Mouse (Mus musculus): ENCODE measurements around the gene Ndufa8. TPM values are rescaled to one million over a fixed set of nuclear protein-coding genes. Genes with fewer than 3 reads are reported as not detected.

Gene Ndufa8
- polyA plus RNA-seq, 1 experiment from 2014 or later = 198 TPM

GRCm38 (mm10) chr2:36002188-36002587, 47.0 kb downstream of the Ndufa8 start:
- WGBS = 47% methylated on average over 6 of the region's 6 CpGs

GRCm38 (mm10) chr2:36000390-36000789, 48.8 kb downstream of the Ndufa8 start:
- 49% methylated on average over 1 of the region's 1 CpGs for WGBS
- H3K4me3 ChIP-seq (ENCODE audit: low read depth, low read length) = no peak overlapping the region

More at GRCm38 (mm10) chr2:36002188-36002587, 47.0 kb downstream of the Ndufa8 start:
- Histone ChIP-seq H3K36me3 (ENCODE audit: control insufficient read depth, insufficient read depth, low read length) (no peaks in the 10 kb centered on the region), H3K4me2 (replicated peaks; ENCODE audit: low read depth, low read length) (no peak overlapping the region), H3K27me3 (ENCODE audit: control insufficient read depth, insufficient read depth, low read length) (no peaks in the 10 kb centered on the region), H3K4me1 (replicated peaks; ENCODE audit: control insufficient read depth, insufficient read depth, low read length) (no peaks in the 10 kb centered on the region), H3K27ac (ENCODE audit: low read depth, low read length) (no peak overlapping the region), H3K9me3 (ENCODE audit: control insufficient read depth, low read length) (no peaks in the 10 kb centered on the region), H3K9ac (ENCODE audit: low read depth, low read length) (no peak overlapping the region), H3K4me3 (ENCODE audit: low read depth, low read length) (no peak overlapping the region)
- no peak for ATAC-seq (ENCODE audit: low FRiP score)
- DNase-seq (ENCODE audit: low spot score) = no peak

GRCm38 (mm10) chr2:35999212-35999611, 50.0 kb downstream of the Ndufa8 start:
- no peak overlapping the region for H3K4me3 ChIP-seq (ENCODE audit: low read depth, low read length)
- H3K27ac ChIP-seq (ENCODE audit: low read depth, low read length) = no peak overlapping the region
- H3K4me2 ChIP-seq (replicated peaks; ENCODE audit: low read depth, low read length) = no peak overlapping the region
- no peaks in the 10 kb centered on the region for H3K36me3 ChIP-seq (ENCODE audit: control insufficient read depth, insufficient read depth, low read length)
- no peaks in the 10 kb centered on the region for H3K9me3 ChIP-seq (ENCODE audit: control insufficient read depth, low read length)
- H3K9ac ChIP-seq (ENCODE audit: low read depth, low read length) = no peak overlapping the region
- no peaks in the 10 kb centered on the region for H3K27me3 ChIP-seq (ENCODE audit: control insufficient read depth, insufficient read depth, low read length)
- DNase-seq (ENCODE audit: low spot score) = no peak
- ATAC-seq (ENCODE audit: low FRiP score) = no peak
- H3K4me1 ChIP-seq (replicated peaks; ENCODE audit: control insufficient read depth, insufficient read depth, low read length) = no peaks in the 10 kb centered on the region

More at GRCm38 (mm10) chr2:36000390-36000789, 48.8 kb downstream of the Ndufa8 start:
- no peak overlapping the region for H3K27ac ChIP-seq (ENCODE audit: low read depth, low read length)
- no peak for DNase-seq (ENCODE audit: low spot score)
- H3K9ac ChIP-seq (ENCODE audit: low read depth, low read length) = no peak overlapping the region
- no peaks in the 10 kb centered on the region for H3K9me3 ChIP-seq (ENCODE audit: control insufficient read depth, low read length)
- H3K4me2 ChIP-seq (replicated peaks; ENCODE audit: low read depth, low read length) = no peak overlapping the region
- H3K4me1 ChIP-seq (replicated peaks; ENCODE audit: control insufficient read depth, insufficient read depth, low read length) = no peaks in the 10 kb centered on the region
- H3K27me3 ChIP-seq (ENCODE audit: control insufficient read depth, insufficient read depth, low read length) = no peaks in the 10 kb centered on the region
- no peak for ATAC-seq (ENCODE audit: low FRiP score)
- H3K36me3 ChIP-seq (ENCODE audit: control insufficient read depth, insufficient read depth, low read length) = no peaks in the 10 kb centered on the region

- H3K9me3 ChIP-seq (ENCODE audit: control insufficient read depth, low read length) = no peaks in the 10 kb centered on the region
- H3K4me1 ChIP-seq (replicated peaks; ENCODE audit: control insufficient read depth, insufficient read depth, low read length) = no peaks in the 10 kb centered on the region
- WGBS = 87% methylated on average over 5 of the region's 5 CpGs
- no peaks in the 10 kb centered on the region for H3K27me3 ChIP-seq (ENCODE audit: control insufficient read depth, insufficient read depth, low read length)
- no peak overlapping the region for H3K4me2 ChIP-seq (replicated peaks; ENCODE audit: low read depth, low read length)
- no peak overlapping the region for H3K9ac ChIP-seq (ENCODE audit: low read depth, low read length)
- no peaks in the 10 kb centered on the region for H3K36me3 ChIP-seq (ENCODE audit: control insufficient read depth, insufficient read depth, low read length)
- H3K4me3 ChIP-seq (ENCODE audit: low read depth, low read length) = no peak overlapping the region
- no peak overlapping the region for H3K27ac ChIP-seq (ENCODE audit: low read depth, low read length)
- ATAC-seq (ENCODE audit: low FRiP score) (no peak), DNase-seq (ENCODE audit: low spot score) (no peak)
Observed at GRCm38 (mm10) chr2:35998416-35998815, 50.8 kb downstream of the Ndufa8 start.

GRCm38 (mm10) chr2:35996753-35997152, 52.5 kb downstream of the Ndufa8 start:
- H3K9ac ChIP-seq (ENCODE audit: low read depth, low read length) = no peak overlapping the region
- no peak for DNase-seq (ENCODE audit: low spot score)
- no peak overlapping the region for H3K4me2 ChIP-seq (replicated peaks; ENCODE audit: low read depth, low read length)
- no peaks in the 10 kb centered on the region for H3K4me1 ChIP-seq (replicated peaks; ENCODE audit: control insufficient read depth, insufficient read depth, low read length)
- no peaks in the 10 kb centered on the region for H3K9me3 ChIP-seq (ENCODE audit: control insufficient read depth, low read length)
- no peaks in the 10 kb centered on the region for H3K36me3 ChIP-seq (ENCODE audit: control insufficient read depth, insufficient read depth, low read length)
- 74% methylated on average over 2 of the region's 2 CpGs for WGBS
- no peak overlapping the region for H3K27ac ChIP-seq (ENCODE audit: low read depth, low read length)
- no peak overlapping the region for H3K4me3 ChIP-seq (ENCODE audit: low read depth, low read length)
- ATAC-seq (ENCODE audit: low FRiP score) = no peak
- H3K27me3 ChIP-seq (ENCODE audit: control insufficient read depth, insufficient read depth, low read length) = no peaks in the 10 kb centered on the region

GRCm38 (mm10) chr2:35994303-35994702, 54.9 kb downstream of the Ndufa8 start:
- no peak overlapping the region for H3K27ac ChIP-seq (ENCODE audit: low read depth, low read length)
- no peak overlapping the region for H3K9ac ChIP-seq (ENCODE audit: low read depth, low read length)
- H3K27me3 ChIP-seq (ENCODE audit: control insufficient read depth, insufficient read depth, low read length) = no peaks in the 10 kb centered on the region
- no peak overlapping the region for H3K4me2 ChIP-seq (replicated peaks; ENCODE audit: low read depth, low read length)
- no peak for ATAC-seq (ENCODE audit: low FRiP score)
- H3K4me1 ChIP-seq (replicated peaks; ENCODE audit: control insufficient read depth, insufficient read depth, low read length) = no peaks in the 10 kb centered on the region
- 84% methylated on average over 6 of the region's 6 CpGs for WGBS
- H3K4me3 ChIP-seq (ENCODE audit: low read depth, low read length) = no peak overlapping the region
- DNase-seq (ENCODE audit: low spot score) = no peak
- H3K9me3 ChIP-seq (ENCODE audit: control insufficient read depth, low read length) = no peaks in the 10 kb centered on the region
- H3K36me3 ChIP-seq (ENCODE audit: control insufficient read depth, insufficient read depth, low read length) = no peaks in the 10 kb centered on the region

- H3K9ac ChIP-seq (ENCODE audit: low read depth, low read length) = no peak overlapping the region
- no peak overlapping the region for H3K27ac ChIP-seq (ENCODE audit: low read depth, low read length)
- H3K4me2 ChIP-seq (replicated peaks; ENCODE audit: low read depth, low read length) = no peak overlapping the region
- no peaks in the 10 kb centered on the region for H3K4me1 ChIP-seq (replicated peaks; ENCODE audit: control insufficient read depth, insufficient read depth, low read length)
- H3K4me3 ChIP-seq (ENCODE audit: low read depth, low read length) = no peak overlapping the region
- H3K36me3 ChIP-seq (ENCODE audit: control insufficient read depth, insufficient read depth, low read length) = no peaks in the 10 kb centered on the region
- H3K9me3 ChIP-seq (ENCODE audit: control insufficient read depth, low read length) = no peaks in the 10 kb centered on the region
- DNase-seq (ENCODE audit: low spot score) = no peak
- WGBS = 85% methylated on average over 2 of the region's 2 CpGs
- ATAC-seq (ENCODE audit: low FRiP score) = no peak
- H3K27me3 ChIP-seq (ENCODE audit: control insufficient read depth, insufficient read depth, low read length) = no peaks in the 10 kb centered on the region
Observed at GRCm38 (mm10) chr2:35993481-35993880, 55.7 kb downstream of the Ndufa8 start.

GRCm38 (mm10) chr2:35992259-35992658, 56.9 kb downstream of the Ndufa8 start:
- Histone ChIP-seq H3K36me3 (ENCODE audit: control insufficient read depth, insufficient read depth, low read length) (no peaks in the 10 kb centered on the region), H3K4me3 (ENCODE audit: low read depth, low read length) (no peak overlapping the region), H3K9me3 (ENCODE audit: control insufficient read depth, low read length) (no peaks in the 10 kb centered on the region), H3K4me1 (replicated peaks; ENCODE audit: control insufficient read depth, insufficient read depth, low read length) (no peaks in the 10 kb centered on the region), H3K9ac (ENCODE audit: low read depth, low read length) (no peak overlapping the region), H3K27ac (ENCODE audit: low read depth, low read length) (no peak overlapping the region), H3K4me2 (replicated peaks; ENCODE audit: low read depth, low read length) (no peak overlapping the region), H3K27me3 (ENCODE audit: control insufficient read depth, insufficient read depth, low read length) (no peaks in the 10 kb centered on the region)
- WGBS = 88% methylated on average over 3 of the region's 3 CpGs
- no peak for DNase-seq (ENCODE audit: low spot score)
- ATAC-seq (ENCODE audit: low FRiP score) = no peak
